Mouse (Mus musculus): Measurements from ENCODE around the gene Tnfrsf12a.

- TF ChIP-seq CTCF (IDR thresholded peaks at IDR 0.05; ENCODE audit: insufficient read depth, low read depth, low read length) (no peak), POLR2A (IDR thresholded peaks at IDR 0.05; ENCODE audit: insufficient read depth, low read depth, low read length) (no peak)
These were observed 2.0 kb upstream of the Tnfrsf12a start, which contains the start of gene Cldn6 for GRCm38 (mm10) chr17:23679127-23679835.

All from olfactory bulb, adult 2 months (tissue).